Mouse (Mus musculus) cerebellum, adult 2 months (tissue): ENCODE measurements at regions not wholly inside any gene's neighbourhood (a gene's known extent, or its start where the extent isn't known, plus 50 kb on each side); places are given as distances from the start of the nearest gene placed in this dataset.
A peak's percentile ranks its signal among the peaks of the same experiment; 100 is the strongest.

ENCODE experiments used
- DNase-seq, 2 experiments: peaks; one replicate each; pipeline ENCODE4 v3.0.0; 2021
- H3K27ac ChIP-seq: fragments of 200-500 bp; 2 replicates; pipeline ENCODE4 v1.5.1; 2012; ENCODE audit warnings: low read length, control low read depth, inconsistent platforms; ENCODE audit not compliant: insufficient read depth
- H3K27me3 ChIP-seq: fragments of 200-500 bp; 2 replicates; pipeline ENCODE4 v1.6.1; 2012; ENCODE audit warnings: inconsistent platforms, mild to moderate bottlenecking, low read length, moderate library complexity; ENCODE audit not compliant: control insufficient read depth, insufficient read depth
- H3K4me1 ChIP-seq: fragments of 200-500 bp; 2 replicates; pipeline ENCODE4 v1.6.1; 2011; ENCODE audit warnings: low read length; ENCODE audit not compliant: control insufficient read depth, insufficient read depth
- H3K4me3 ChIP-seq: fragments of 200-500 bp; replicated peaks from 2 replicates; pipeline ENCODE3; 2011; ENCODE audit warnings: mild to moderate bottlenecking, low read depth, low read length, control low read depth; ENCODE audit not compliant: insufficient read depth
- CTCF ChIP-seq: fragments of 200-500 bp; IDR thresholded peaks from 2 replicates; pipeline ENCODE4 v1.5.1; 2011; ENCODE audit warnings: low read depth, mild to moderate bottlenecking, control low read depth, low read length, moderate library complexity, borderline replicate concordance; ENCODE audit not compliant: insufficient read depth
- POLR2A ChIP-seq: fragments of 200-500 bp; IDR thresholded peaks from 2 replicates; pipeline ENCODE4 v1.6.1; 2011; ENCODE audit warnings: low read length, control low read depth, borderline replicate concordance; ENCODE audit not compliant: insufficient read depth
- WGBS: fragments of 180-500 bp; shearing (Covaris S2); methylation state at CpG from one replicate; pipeline ENCODE4 v1.1.7; 2018; 5-methylcytosine and 5-hydroxymethylcytosine counted together

DNA sequence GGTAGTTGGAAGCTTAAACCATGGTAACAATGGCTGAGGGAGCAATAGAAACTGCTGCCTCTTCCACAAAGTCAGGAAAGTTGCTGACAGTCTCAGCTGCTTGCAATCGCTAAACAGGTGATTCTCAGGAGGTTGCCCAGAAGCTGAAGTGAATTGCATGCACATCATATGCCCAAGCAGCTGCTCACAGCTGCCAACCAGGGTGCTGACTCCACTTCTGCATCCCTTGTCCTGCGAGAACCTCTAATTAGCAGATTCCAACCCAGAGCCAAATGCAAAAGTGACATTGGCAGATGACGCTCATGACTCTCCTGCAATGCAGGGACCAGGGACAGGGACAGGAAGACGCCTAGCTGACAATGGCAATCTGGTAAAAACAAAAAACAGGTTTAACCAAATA, 116.2 kb upstream of the Dhrs4 start:
- no peak for DNase-seq
- Histone ChIP-seq H3K4me1 (no peaks in the 10 kb centered on the region), H3K4me3 (no peak overlapping the region), H3K27ac (no peak overlapping the region), H3K27me3 (no peaks in the 10 kb centered on the region)
- WGBS = 71% methylated on average over 4 of the region's 4 CpGs
- no peak for TF ChIP-seq POLR2A
- TF ChIP-seq CTCF = no peak

DNA sequence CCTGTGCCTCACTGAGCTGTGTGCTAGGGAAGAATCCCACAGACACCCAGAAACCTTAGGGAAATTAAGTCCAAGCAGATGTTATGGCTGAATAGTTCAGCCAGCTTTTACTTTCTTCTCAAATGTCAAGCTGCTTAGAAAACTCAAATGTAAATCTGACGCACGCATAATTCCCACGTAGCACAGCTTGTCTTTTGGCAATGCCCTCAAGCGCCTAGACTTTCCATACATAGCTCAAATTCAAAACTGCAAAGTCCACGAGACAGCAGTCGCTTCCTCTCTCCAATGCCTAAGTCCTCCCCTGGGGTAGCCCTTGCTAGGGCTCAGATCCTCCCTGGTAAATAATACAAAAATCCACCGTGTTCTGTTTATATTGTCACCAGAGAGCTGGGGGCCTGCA, 115.8 kb upstream of the Dhrs4 start:
- H3K27ac ChIP-seq = no peak overlapping the region
- no peaks in the 10 kb centered on the region for H3K27me3 ChIP-seq
- TF ChIP-seq POLR2A (no peak), CTCF (no peak)
- no peak overlapping the region for H3K4me3 ChIP-seq
- no peak for DNase-seq
- WGBS = 56% methylated on average over 7 of the region's 7 CpGs
- H3K4me1 ChIP-seq = no peaks in the 10 kb centered on the region

DNA sequence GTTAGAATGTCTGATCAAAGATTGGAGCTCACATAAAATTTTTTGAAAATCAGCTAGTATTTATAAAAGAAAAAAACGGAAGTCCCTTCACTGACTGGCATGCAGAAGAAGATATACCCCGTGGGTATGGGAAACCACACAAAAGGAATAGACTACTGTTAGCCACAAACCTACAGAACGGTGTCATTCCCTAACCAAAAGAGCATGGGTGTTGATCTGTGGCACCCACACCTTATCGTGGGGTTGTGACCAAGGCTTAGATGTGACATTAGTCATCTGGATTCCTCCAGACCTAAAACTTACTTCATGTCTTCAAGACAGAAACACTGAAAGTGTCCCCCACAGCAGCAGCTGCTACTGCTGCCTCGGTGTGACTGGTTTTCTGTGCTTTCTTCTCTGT, 108.2 kb upstream of the Dhrs4 start:
- Histone ChIP-seq H3K4me3 (no peak overlapping the region), H3K4me1 (no peaks in the 10 kb centered on the region), H3K27ac (no peak overlapping the region), H3K27me3 (no peaks in the 10 kb centered on the region)
- WGBS = 86% methylated on average over 5 of the region's 5 CpGs
- DNase-seq = no peak
- TF ChIP-seq POLR2A (no peak), CTCF (no peak)

DNA sequence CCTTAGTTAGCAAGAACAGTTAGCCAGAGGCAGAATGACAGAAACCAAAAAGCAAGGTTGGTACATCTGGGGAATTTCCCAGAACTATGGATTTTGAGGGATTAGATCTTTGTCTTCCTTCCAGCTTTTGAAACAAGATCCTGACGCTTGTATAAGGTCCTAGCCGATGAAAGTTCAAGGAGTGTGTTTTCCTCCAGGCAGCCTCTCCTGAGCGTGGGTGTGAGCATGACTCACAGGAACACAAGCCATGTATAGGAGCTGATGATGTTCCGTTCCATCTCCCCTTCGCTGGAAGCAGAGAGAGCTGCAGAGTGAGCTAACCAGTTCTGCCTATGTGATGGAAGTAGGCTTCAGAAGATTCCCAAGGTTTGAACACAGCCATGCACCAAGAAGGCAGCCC, 105.6 kb upstream of the Dhrs4 start:
- 87% methylated on average over 5 of the region's 5 CpGs for WGBS
- TF ChIP-seq POLR2A = no peak
- no peak for TF ChIP-seq CTCF
- no peaks in the 10 kb centered on the region for H3K27me3 ChIP-seq
- no peak overlapping the region for H3K27ac ChIP-seq
- no peak overlapping the region for H3K4me3 ChIP-seq
- H3K4me1 ChIP-seq = no peaks in the 10 kb centered on the region
- DNase-seq = no peak

GRCm38 (mm10) chr14:55386773-55387172, 91.8 kb upstream of the Dhrs4 start:
- 52% methylated on average over 6 of the region's 6 CpGs for WGBS
- H3K27ac ChIP-seq = no peak overlapping the region; the same call in 1 of the 2 replicates
- DNase-seq = peak; percentile 19 to 20

DNA sequence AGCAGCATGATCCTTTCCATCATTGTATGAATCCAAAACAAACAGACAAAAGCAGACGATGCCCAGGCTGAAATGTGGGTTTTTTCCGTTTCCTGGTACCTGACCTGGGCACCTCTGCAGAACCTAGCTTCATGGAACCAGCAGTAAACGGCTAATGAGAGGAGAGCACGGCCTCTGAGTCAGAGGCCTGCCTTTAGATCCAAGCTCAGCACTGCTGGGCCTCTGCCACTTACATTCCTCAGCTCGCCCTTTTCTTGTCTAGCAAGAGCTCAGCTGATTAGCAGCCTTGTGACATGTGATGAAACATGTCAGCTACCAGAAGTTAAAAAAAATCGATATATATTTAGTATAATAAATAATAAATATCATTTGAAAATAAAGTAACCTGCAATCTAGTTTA, 91.2 kb upstream of the Dhrs4 start:
- WGBS = 65% methylated on average over 6 of the region's 6 CpGs
- Histone ChIP-seq H3K27me3 (no peaks in the 10 kb centered on the region), H3K27ac (no peak overlapping the region), H3K4me3 (no peak overlapping the region), H3K4me1 (0 out of 2 replicates have a peak, but pooled peaks cover 3% of the 10 kb centered on the region)
- TF ChIP-seq POLR2A (no peak), CTCF (no peak)
- DNase-seq = no peak

More at GRCm38 (mm10) chr14:55386773-55387172, 91.8 kb upstream of the Dhrs4 start:
- Histone ChIP-seq H3K4me3 (no peak overlapping the region), H3K4me1 (0 out of 2 replicates have a peak, but pooled peaks cover 3% of the 10 kb centered on the region), H3K27me3 (no peaks in the 10 kb centered on the region)
- no peak for TF ChIP-seq POLR2A
- TF ChIP-seq CTCF = no peak

- no peaks in the 10 kb centered on the region for H3K4me1 ChIP-seq
- H3K4me3 ChIP-seq = no peak overlapping the region
- WGBS = 88% methylated on average over 6 of the region's 6 CpGs
- DNase-seq = no peak
- no peaks in the 10 kb centered on the region for H3K27me3 ChIP-seq
- no peak overlapping the region for H3K27ac ChIP-seq
- no peak for TF ChIP-seq CTCF
- TF ChIP-seq POLR2A = no peak
Observed at GRCm38 (mm10) chr14:55392390-55392789, 86.2 kb upstream of the Dhrs4 start.

DNA sequence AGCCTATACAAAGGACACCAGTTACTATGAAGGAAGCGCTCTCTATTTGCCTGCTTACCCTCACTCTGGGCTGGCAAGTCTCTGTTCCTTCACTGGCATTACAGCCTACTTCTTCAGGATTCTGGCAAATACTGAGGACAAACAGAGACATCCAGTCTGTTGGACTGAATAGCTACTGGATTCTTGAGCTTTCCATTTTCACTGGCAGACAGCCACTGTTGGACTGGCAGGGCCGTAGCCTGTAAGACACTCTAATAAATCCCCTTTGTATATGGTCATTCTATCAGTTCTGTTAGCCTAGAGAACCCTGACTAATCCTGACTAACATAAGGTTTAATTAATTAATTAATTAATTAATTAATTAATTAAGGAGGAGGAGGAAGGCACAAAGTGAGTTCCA, 72.4 kb upstream of the Dhrs4 start:
- no peak overlapping the region for H3K27ac ChIP-seq
- TF ChIP-seq CTCF = no peak
- TF ChIP-seq POLR2A = no peak
- H3K27me3 ChIP-seq = no peaks in the 10 kb centered on the region
- no peaks in the 10 kb centered on the region for H3K4me1 ChIP-seq
- 65% methylated on average over 2 of the region's 2 CpGs for WGBS
- peak in 1 of 2 experiments; percentile 19 for DNase-seq
- no peak overlapping the region for H3K4me3 ChIP-seq
